Mouse (Mus musculus): ENCODE data around the gene Catip.

- no peak for TF ChIP-seq NANOG (IDR thresholded peaks at IDR 0.05; ENCODE audit: borderline replicate concordance, low read length)
- no peak for TF ChIP-seq CTCF (conservative IDR thresholded peaks at IDR 0.05; ENCODE audit: low read length)
- no peak for TF ChIP-seq POU5F1 (IDR thresholded peaks at IDR 0.05; ENCODE audit: borderline replicate concordance, low read length)
These were observed 45.6 kb upstream of the Catip start for GRCm38 (mm10) chr1:74316114-74316827.

Data from E14TG2a.4 (cell line).